Mouse (Mus musculus) cerebellum, postnatal 36 days (tissue): Measurements from ENCODE around the gene Ehmt2.
A peak's percentile ranks its signal among the peaks of the same experiment; 100 is the strongest.
"Not testable (repeated sequence)": the region's sequence is repeated elsewhere in the genome, so short reads cannot be mapped to it uniquely, and the experiment has no call there.

ENCODE experiments used
- DNase-seq, 2 experiments: peaks; one replicate each; pipeline ENCODE4 v3.0.0; 2021 to 2022; ENCODE audit warnings: mixed read lengths in 2 of 2

The Ehmt2 gene

GRCm38 (mm10) chr17:34893072-34893824 is 5.0 kb upstream of the Ehmt2 start:
- DNase-seq = no peak

GRCm38 (mm10) chr17:34894074-34894597 is 4.1 kb upstream of the Ehmt2 start:
- DNase-seq = peak; percentile 90 to 94

DNA sequence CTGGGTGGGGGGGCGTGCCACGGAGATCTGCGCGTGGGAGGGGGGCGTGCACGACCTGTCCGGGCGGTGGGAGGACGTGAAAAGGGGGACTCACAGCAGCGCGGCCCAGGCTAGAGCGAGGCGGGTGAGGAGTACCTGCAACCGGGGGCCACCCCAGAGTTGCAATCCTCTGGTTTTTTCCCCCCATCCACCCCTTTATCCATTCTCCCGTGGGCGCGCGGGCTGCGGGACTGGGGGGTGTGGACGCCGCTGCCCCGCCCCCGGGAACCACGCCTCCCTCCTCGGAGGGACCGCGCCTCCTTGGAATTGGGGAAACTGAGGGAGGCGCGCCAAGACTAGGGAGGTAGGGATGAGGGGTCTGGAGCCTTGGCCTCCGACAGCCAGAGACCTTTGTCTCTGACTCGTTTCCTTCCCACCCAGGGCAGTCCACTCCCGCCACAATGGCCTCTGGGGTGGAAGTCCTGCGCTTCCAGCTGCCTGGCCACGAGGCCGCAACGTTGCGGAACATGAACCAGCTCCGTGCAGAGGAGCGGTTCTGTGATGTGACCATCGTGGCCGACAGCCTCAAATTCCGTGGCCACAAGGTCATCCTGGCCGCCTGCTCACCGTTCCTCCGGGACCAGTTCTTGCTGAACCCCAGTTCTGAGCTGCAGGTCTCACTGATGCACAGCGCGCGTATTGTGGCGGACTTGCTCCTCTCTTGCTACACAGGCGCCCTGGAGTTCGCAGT is 3.3 kb upstream of the Ehmt2 start:
- peak; percentile 40 to 57 for DNase-seq

DNA sequence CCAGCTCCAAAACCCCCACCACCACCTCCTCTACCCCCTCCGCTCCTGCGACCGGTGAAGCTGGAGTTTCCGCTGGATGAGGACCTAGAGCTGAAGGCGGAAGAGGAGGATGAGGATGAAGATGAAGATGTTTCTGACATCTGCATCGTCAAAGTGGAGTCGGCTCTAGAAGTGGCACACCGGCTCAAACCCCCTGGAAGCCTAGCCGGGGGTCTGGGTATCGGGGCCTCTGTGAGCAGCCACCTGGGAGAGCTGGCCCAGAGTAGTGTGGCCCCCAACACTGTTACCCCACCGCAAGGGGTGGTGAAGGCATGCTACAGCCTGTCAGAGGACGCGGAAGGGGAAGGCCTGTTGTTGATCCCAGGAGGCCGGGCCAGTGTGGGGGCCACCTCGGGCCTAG is 2.5 kb upstream of the Ehmt2 start:
- DNase-seq = no peak

DNA sequence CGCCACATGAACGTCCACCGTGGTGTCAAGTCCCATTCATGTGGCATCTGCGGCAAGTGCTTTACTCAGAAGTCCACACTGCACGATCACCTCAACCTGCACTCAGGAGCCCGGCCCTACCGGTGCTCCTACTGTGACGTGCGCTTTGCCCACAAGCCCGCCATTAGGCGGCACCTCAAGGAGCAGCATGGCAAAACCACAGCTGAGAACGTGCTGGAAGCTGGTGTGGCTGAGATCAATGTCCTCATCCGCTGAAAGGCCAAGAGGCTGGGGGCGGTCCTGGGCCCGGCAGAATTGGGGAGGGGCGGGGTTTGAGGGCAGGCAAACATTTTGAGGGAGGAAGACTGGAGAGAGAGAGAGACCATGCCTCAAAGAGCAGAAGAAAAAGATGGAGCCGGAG is 1.9 kb upstream of the Ehmt2 start:
- DNase-seq = no peak

DNA sequence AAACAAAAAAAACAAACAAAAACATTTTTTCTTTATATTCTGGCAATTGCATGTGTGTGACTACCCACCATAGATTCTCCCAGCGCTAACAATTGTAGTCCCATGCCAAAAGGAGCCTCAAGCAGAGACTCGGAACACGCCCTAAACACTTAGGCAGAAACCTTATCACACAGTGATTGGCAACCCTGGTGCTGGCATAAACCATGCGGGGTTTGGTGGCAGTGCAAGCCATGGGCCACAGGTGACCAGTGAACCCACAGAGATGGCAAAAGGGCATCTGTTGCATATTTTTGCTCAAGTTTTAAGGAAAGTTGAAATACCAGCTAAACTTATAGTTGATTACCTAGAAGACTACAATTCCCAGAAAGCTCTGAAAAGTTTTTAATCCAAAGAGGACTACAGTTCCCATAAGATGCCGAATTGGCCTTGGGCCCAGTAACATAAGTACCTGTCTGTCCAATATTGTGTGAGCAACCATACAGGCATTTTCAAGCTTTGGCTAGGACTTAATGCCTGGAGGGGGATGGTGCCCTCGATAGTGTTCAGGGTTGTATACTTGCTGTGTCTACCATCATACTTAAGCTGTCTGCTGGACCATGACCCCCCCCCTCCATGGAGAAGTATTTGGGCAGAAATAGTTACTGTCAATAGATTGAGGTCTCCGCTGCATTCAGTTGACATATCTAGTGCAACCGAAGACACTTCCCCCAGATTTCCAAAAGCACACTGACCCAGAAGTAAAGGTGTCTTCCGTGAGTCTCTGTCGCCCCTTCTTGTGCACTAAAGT is 703 bp upstream of the Ehmt2 start:
- peak; percentile 35 to 49 for DNase-seq

DNA sequence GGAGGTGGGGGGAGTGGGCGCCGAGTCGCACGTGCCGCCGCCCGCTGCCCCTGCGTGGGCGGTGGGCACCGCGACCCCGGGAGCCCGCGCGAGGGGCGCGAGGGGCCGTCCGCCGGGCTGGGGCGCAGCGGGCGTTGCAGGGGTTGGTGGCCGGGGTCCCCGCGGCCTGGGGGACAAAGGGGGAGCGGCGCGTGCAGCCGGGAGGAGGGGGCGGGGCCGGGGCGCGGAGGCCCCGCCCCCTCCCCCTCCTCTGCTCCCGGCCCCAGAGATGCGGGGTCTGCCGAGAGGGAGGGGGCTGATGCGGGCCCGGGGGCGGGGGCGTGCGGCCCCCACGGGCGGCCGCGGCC is 410 bp downstream of the Ehmt2 start:
- no peak for DNase-seq

GRCm38 (mm10) chr17:34899053-34899889 is 1.0 kb downstream of the Ehmt2 start:
- peak; percentile 28 to 33 for DNase-seq

- no peak for DNase-seq
Observed at GRCm38 (mm10) chr17:34899890-34900243, 1.6 kb downstream of the Ehmt2 start.

GRCm38 (mm10) chr17:34900826-34901225 is 2.6 kb downstream of the Ehmt2 start:
- not testable (repeated sequence) for DNase-seq

- not testable (repeated sequence) for DNase-seq
Observed at GRCm38 (mm10) chr17:34901948-34902347, 3.7 kb downstream of the Ehmt2 start.

- no peak for DNase-seq
Observed at GRCm38 (mm10) chr17:34902895-34903294, 4.6 kb downstream of the Ehmt2 start.

DNA sequence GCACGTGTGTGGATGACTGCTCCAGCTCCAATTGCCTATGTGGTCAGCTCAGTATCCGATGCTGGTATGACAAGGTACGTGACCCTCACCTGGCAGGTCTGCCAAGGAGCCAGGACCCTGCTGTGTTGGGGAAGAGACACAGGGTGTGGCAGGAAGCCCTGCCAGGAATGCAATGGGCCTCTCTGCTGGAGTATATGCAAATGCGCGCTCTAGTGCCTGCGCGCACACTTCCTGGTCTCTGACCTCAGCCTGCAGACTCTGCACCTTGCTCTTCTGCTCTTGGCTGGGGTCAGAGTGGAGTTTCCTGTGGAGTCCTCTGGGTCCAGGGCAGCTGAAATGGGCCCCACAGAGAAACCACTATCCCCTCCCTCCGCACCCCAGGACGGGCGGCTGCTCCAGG is 12.7 kb downstream of the Ehmt2 start:
- no peak for DNase-seq

- DNase-seq = peak; percentile 75 to 78
Observed at GRCm38 (mm10) chr17:34911945-34912351, 13.7 kb downstream of the Ehmt2 start.

DNA sequence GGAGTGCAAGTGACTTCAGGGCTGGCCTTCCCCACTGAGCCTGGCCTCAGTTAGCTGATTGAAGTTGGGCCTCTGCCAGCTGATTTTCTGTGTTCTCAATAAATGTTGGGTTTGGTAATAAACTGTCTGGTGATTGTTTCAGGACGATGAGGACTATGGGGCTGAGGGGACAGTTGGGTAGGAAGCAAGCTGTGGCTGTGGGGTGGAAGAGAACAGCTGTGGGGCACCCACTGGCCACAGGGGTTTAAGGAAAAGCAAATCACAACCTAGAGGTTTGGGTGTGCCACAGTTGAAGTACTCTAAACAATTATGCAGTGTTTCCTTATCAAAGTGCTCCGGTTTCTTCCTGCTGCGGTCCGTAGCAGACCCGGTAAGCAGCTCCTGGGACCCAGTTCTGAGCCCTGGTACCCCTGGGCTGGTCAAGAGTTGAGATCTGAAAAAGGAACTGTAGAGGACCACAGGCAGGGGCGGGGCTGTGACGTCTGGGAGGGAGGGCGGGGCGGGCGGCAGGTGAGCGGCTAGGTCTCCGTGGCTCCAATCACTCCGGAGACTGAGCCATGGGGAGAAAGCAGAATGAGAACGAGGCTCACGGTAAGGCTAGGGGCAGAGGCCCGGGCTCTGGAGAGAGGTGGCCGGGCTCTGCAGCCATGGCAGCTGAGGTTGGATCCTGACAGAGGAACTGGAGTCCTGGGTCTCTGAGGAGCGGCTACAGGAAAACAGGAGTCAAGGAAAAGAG is 15.8 kb downstream of the Ehmt2 start, which contains the start of gene Slc44a4:
Slc44a4 (plus strand) TSS at position 537 of the 736 bp plus-strand sequence.
- DNase-seq = no peak

DNA sequence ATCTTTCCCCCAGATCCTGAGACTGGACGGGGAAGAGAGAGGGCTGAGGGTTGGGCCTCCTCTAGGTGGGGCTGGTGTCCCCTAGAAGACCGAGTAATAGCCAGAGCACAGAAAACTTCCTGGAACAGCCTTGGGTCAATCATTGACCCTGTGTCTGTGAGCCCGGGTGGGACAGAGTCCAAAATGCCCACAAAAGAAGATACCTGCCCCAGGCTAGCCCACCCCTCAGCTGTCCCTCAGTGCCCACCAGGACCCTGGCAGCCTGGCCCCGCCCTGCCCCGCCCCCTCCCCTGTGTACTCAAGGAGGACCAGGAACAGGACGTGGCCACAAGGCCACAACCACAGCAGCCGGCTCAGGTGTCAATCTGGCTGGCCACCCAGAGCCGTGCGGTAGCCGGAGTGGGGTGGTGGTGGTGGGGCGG is 17.2 kb downstream of the Ehmt2 start:
- DNase-seq = no peak

DNA sequence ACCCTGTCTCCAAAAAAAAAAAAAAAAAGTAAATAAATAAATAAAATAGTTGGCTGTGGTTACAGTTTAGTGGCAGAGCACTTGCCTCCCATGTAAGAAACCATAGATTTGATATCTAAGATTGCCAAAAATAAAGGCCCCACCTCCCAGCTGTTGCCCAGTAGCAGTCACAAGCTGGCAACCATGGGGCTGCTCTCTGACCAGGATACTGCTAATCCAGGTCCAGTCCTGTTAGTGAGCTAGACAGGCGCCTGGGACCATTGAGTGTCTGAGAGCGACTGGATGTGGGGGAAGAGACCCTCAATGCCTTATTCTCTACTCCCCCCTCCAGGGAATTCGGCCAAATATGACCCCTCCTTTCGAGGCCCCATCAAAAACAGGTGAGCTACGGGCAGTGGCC is 18.0 kb downstream of the Ehmt2 start:
- no peak for DNase-seq

DNA sequence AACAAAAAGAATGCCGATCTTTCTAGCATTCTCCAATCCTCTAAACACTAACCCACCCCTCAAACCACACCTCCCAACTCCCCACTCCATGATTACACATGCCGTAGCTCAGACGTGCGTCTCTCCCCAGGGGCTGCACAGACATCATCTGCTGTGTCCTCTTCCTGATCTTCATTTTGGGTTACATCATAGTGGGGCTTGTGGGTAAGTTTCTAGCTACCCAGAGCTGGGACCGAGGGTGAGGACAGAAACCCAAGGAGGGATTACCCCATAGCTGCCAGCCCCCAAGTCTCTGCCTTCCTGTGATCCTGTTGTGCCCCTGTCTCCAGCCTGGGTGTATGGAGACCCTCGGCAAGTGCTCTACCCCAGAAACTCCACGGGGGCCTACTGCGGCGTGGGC is 18.9 kb downstream of the Ehmt2 start:
- DNase-seq = no peak

GRCm38 (mm10) chr17:34922939-34923338 is 24.7 kb downstream of the Ehmt2 start:
- DNase-seq = no peak

DNA sequence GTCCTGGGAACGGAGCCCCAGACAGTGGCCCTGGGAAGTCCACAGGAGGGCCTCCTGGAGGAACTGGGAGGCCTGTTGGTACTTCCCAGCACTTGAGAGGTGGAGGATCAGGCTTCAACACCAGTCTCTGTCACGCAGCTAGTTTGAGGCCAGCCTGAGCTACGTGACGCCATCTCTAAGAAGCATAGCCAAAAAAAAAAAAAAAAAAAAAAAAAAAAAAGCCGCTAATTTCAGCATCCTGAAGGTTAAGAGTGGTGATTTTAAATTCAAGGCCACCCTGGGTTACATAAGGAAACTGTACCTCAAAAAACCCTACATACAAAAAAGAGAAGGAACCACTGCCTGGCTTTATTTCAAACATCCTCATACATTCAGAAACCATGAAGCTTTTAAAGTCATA is 26.0 kb downstream of the Ehmt2 start:
- DNase-seq = no peak

DNA sequence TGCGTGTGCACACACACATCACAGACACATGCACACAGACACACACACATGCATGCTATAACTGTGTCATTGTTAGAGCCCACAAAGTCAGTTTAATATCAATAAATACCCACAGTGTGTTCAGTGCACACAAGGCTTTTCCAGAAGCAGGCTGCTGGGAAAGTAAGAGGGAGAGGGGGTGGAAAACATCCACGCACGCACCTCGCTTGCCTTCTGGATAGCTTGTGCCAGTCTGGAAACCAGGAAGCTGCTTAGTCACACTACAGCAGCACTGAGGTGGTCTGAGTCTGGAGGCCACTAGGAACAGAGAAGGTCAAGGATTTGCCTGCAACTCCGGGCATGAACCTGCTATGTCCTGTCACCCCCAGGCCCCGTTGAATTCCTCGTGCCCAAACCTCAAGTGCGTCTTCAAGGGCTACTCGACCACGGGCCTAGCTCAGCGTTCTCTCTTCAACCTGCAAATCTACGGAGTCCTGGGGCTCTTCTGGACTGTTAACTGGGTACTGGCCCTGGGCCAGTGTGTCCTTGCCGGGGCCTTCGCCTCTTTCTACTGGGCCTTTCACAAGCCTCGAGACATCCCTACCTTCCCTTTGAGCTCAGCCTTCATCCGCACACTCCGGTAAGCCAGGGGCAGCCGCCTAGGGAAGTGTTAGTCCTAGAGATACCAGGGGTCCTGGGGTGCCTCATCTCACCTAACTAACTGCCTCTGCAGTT is 29.2 kb downstream of the Ehmt2 start:
- no peak for DNase-seq
